Mouse (Mus musculus) liver, embryonic 14.5 days (tissue): ENCODE measurements around the gene Ccno. TPM values are rescaled to one million over a fixed set of nuclear protein-coding genes. Genes with fewer than 3 reads are reported as not detected.

Experiments
- ATAC-seq: fragments of 200-750 bp; cut with Nextera tagmentation; 2 replicates; pipeline ENCODE4 v1.8.0; 2017; ENCODE audit warnings: moderate number of reproducible peaks, mild to moderate bottlenecking, moderate library complexity; ENCODE audit not compliant: insufficient read depth
- DNase-seq, 3 experiments: peaks; one replicate each; pipeline ENCODE4 v3.0.0-alpha.2; 2012 to 2013; ENCODE audit warnings: low read depth in 3 of 3, low spot score in 3 of 3
- H3K27ac ChIP-seq: fragments of 300-500 bp; sonication (generic); 2 replicates; pipeline ENCODE4 v1.5.1; 2014; ENCODE audit warnings: moderate library complexity, mild to moderate bottlenecking, control low read depth, inconsistent platforms
- H3K27me3 ChIP-seq: fragments of 300-500 bp; sonication (generic); 2 replicates; pipeline ENCODE4 v1.6.1; 2014; ENCODE audit warnings: mild to moderate bottlenecking, low read length, moderate library complexity; ENCODE audit not compliant: control insufficient read depth, insufficient read depth
- H3K36me3 ChIP-seq: fragments of 300-500 bp; sonication (generic); replicated peaks from 2 replicates; pipeline ENCODE4 v1.6.1; 2014; ENCODE audit warnings: low read depth; ENCODE audit not compliant: control insufficient read depth, insufficient read depth
- H3K4me1 ChIP-seq, 2 experiments: fragments of 200-500 bp in 1 of 2; fragments of 300-500 bp in 1 of 2; sonication (generic) in 1 of 2; replicated peaks; 2 replicates each; pipeline ENCODE4 v1.6.1; 2012 to 2014; ENCODE audit warnings: antibody characterized with exemption in 1 of 2, inconsistent platforms in 1 of 2, low read length in 1 of 2; ENCODE audit not compliant: control insufficient read depth in 2 of 2, insufficient read depth in 2 of 2
- H3K4me2 ChIP-seq: fragments of 300-500 bp; sonication (generic); 2 replicates; pipeline ENCODE4 v1.6.1; 2014; ENCODE audit warnings: low read depth, mild to moderate bottlenecking, control low read depth, moderate library complexity
- H3K4me3 ChIP-seq, 2 experiments: fragments of 200-500 bp in 1 of 2; fragments of 300-500 bp in 1 of 2; sonication (generic) in 1 of 2; 2 replicates each; pipeline ENCODE4 v1.5.1; 2012 to 2014; ENCODE audit warnings: low read depth in 2 of 2, low read length in 2 of 2, mild to moderate bottlenecking in 2 of 2, control low read depth in 1 of 2, inconsistent platforms in 1 of 2, moderate library complexity in 1 of 2; ENCODE audit not compliant: insufficient read depth in 1 of 2
- H3K9ac ChIP-seq: fragments of 300-500 bp; sonication (generic); replicated peaks from 2 replicates; pipeline ENCODE4 v1.6.1; 2014; ENCODE audit warnings: mild to moderate bottlenecking, control low read depth, moderate library complexity
- H3K9me3 ChIP-seq: fragments of 300-500 bp; sonication (generic); 2 replicates; pipeline ENCODE4 v1.6.1; 2016; ENCODE audit warnings: low read length, mixed read lengths; ENCODE audit not compliant: control insufficient read depth
- CTCF ChIP-seq: IDR thresholded peaks from 2 replicates; pipeline ENCODE4 v1.5.1; 2016; ENCODE audit warnings: antibody characterized with exemption, low read depth, control low read depth
- EP300 ChIP-seq: IDR thresholded peaks from 2 replicates; pipeline ENCODE4 v1.6.1; 2016; ENCODE audit warnings: antibody characterized with exemption, low read depth
- WGBS: fragments of 180-500 bp; shearing (Covaris S2); extraction: QIAGEN DNeasy Blood & Tissue Kit; methylation state at CpG from one replicate; pipeline ENCODE4 v1.1.7; 2014; ENCODE audit not compliant: insufficient replicate concordance; 5-methylcytosine and 5-hydroxymethylcytosine counted together
- polyA plus RNA-seq, 2 experiments: library from polyadenylated mRNA; depleted of rRNA in 1 of 2; stranded (reverse) in 1 of 2; unstranded in 1 of 2; fragments of >200 nt; fragmentation: Nextera tagmentation in 1 of 2; extraction: Ambion mirVana in 1 of 2; gene quantifications; 2 replicates each; pipeline versions ENCODE4 v1.2.1 to v1.2.3; 2012 to 2014

Gene Ccno
- polyA plus RNA-seq, 2 experiments = 0.13 TPM; not detected in 1

DNA sequence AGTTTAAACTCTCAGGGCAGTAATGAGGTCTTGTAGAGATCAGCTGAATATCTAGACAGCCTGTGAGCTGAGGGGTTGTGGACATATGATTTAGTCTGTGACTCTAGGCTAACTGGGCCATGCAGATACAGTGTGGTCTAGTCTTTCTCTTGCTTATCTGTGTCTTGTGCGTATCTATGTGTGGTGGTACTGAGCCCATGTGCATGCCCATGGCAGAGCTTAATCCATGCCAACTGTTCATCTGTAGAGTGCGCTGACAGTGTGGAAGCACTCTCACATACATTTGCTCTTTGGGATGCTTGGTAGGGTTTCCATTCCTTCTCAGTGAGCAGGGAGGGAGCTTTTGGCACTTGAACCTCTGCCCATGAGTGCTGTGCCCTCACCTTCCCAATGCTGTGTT is 33.9 kb downstream of the Ccno start:
- peaks cover 0 to 3% of the 10 kb centered on the region in 2 experiments; a peak in 2 of 4 replicates for H3K4me1 ChIP-seq
- peak overlapping the region; percentile 31; the same call in 1 of the 2 replicates for H3K4me2 ChIP-seq
- TF ChIP-seq EP300 (no peak), CTCF (no peak)
- no peak overlapping the region for H3K27ac ChIP-seq
- ATAC-seq (0 out of 2 replicates have a peak, but pooled peaks have one; percentile 28), DNase-seq (no peak)
- no peak overlapping the region for H3K9ac ChIP-seq
- H3K9me3 ChIP-seq = no peaks in the 10 kb centered on the region
- no peak overlapping the region for H3K4me3 ChIP-seq
- WGBS = 60% methylated on average over 2 of the region's 2 CpGs
- H3K36me3 ChIP-seq = no peaks in the 10 kb centered on the region
- no peaks in the 10 kb centered on the region for H3K27me3 ChIP-seq

DNA sequence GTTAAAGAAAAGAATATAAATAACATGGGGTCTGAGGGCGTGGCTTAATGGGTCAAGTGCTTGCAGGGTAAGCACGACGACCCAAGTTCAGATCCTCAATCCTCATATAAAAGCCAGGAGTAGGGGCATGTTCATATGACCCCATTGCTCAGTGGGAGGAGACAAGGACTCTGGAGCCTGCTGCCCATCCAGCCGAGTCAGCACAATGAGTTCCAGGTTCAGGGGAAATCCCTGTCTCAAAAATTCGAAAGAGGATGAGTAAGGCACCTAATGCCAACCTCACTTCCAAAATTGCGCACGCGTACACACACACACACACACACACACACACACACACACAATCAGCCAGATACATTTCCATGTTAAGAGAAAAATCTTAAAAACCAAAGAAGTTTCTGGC is 34.9 kb downstream of the Ccno start:
- H3K4me2 ChIP-seq = no peak overlapping the region
- no peak for ATAC-seq

DNA sequence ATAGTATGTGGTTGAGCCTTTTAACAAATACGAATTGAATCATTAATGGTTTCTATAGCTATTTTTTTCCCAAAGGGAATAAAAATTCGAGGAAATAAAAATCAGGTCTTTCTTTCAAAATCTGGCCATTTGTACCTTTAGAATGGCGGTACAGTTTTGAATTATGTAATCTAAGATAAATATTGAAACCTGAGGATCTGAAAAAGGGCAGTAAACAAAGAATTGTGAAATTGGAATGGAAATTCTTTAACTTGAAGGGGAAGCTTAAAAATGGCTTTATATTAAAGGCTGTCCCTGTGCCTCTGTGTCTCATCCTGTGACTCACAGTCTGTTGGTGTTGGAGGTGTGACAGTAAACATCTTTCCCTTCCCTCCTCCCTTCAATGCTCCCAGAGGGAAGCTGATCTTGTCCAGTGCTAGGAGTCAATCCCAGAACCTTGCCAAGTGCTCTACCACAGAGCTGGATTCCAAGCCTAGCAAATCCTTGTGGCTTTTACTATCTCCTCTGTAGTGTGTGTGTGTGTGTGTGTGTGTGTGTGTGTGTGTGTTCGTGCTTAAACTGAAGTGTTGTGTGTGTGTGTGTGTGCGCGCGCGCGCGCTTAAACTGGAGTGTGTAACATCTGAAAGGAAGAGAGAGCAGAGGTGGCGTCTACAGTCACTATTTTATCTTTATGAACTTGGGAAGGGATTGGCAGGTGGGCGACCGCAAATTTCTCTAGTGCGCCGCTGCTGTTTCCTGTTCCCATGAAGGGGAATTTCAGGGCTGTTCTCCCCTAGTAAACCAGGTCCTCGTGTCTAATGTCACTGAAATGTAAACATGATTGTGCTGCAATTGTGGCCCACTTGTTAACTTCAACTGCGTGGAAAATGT is 35.9 kb downstream of the Ccno start:
- DNase-seq (no peak), ATAC-seq (no peak)
- TF ChIP-seq CTCF (no peak), EP300 (no peak)
- H3K27me3 ChIP-seq = no peaks in the 10 kb centered on the region
- no peak overlapping the region for H3K9ac ChIP-seq
- H3K36me3 ChIP-seq = no peaks in the 10 kb centered on the region
- H3K4me2 ChIP-seq = no peak overlapping the region
- H3K27ac ChIP-seq = no peak overlapping the region
- no peak overlapping the region for H3K4me3 ChIP-seq
- H3K9me3 ChIP-seq = no peaks in the 10 kb centered on the region
- peaks cover 0 to 3% of the 10 kb centered on the region in 2 experiments; a peak in 2 of 4 replicates for H3K4me1 ChIP-seq
- WGBS = 47% methylated on average over 17 of the region's 17 CpGs

More for the DNA sequence above, 34.9 kb downstream of the Ccno start:
- H3K36me3 ChIP-seq = no peaks in the 10 kb centered on the region
- peaks cover 0 to 3% of the 10 kb centered on the region in 2 experiments; a peak in 2 of 4 replicates for H3K4me1 ChIP-seq
- no peak for DNase-seq
- no peaks in the 10 kb centered on the region for H3K9me3 ChIP-seq
- no peak overlapping the region for H3K27ac ChIP-seq
- H3K9ac ChIP-seq = no peak overlapping the region
- no peaks in the 10 kb centered on the region for H3K27me3 ChIP-seq
- TF ChIP-seq EP300 (no peak), CTCF (no peak)
- WGBS = 65% methylated on average over 8 of the region's 8 CpGs
- no peak overlapping the region for H3K4me3 ChIP-seq

DNA sequence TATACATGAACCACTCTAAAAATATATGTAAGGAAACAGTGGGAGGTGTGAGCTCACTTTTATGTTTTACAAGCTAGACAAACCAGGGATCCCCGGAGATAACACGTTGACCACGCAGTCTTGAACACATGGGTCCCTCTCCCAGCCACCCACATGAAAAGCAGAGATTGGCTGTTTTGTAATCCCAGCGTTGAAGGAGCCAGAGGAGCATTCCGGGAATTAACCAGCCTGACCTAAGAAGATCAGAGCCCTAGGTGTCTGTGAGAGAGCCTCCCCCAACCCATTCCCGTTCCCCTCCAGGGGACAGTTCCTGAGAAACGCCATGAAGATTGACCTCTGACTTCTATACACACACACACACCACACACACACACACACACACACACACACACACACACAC is 43.7 kb downstream of the Ccno start:
- H3K4me1 ChIP-seq = 0 out of 4 replicates have a peak, but pooled peaks cover 0 to 2% of the 10 kb centered on the region in 2 experiments
- no peaks in the 10 kb centered on the region for H3K9me3 ChIP-seq
- no peak overlapping the region for H3K9ac ChIP-seq
- TF ChIP-seq CTCF (no peak), EP300 (no peak)
- WGBS = 3% methylated on average over 7 of the region's 7 CpGs
- H3K4me2 ChIP-seq = peak overlapping the region; percentile 66; the same call in 1 of the 2 replicates
- H3K27me3 ChIP-seq = peaks cover 60% of the 10 kb centered on the region
- ATAC-seq = no peak
- no peaks in the 10 kb centered on the region for H3K36me3 ChIP-seq
- H3K4me3 ChIP-seq = no peak overlapping the region
- DNase-seq = no peak
- H3K27ac ChIP-seq = no peak overlapping the region

DNA sequence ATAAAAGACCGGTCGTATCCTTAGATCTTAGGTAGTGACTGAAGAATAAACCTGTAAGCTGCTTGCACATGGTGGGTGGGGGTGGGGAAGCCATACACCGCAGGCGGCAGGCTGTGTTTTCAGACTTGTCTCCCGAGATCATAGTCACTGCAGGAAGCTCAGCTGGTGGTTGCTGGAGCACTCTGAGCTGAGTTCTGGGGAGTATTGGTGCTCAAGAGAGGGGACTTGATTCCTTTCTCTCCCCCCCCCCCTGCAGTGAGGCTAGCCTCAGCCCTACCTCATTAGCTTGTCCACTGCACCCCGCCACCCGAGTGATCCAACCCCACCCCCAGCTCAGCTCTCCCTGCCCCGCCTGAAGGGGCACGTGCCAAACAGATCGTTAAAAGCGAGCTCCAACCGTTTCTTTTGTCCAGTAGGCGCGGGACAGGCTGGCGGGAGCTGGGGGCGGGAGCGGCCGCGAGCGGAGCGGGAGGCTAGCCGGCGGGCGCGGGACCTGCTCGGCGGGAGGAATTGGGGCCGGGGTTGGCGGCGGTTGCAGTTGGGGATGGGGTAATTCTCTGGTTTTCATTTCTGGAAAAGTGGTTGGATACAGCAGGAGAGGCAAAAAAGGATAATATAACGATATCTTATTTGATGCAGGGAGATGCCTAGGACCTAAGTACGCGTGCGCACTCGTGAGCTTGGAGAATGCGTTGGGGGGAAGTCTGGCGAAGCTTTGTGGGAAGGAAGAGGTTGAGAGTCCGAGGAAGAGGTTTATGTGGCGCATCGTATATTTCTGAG is 44.4 kb downstream of the Ccno start:
- H3K27me3 ChIP-seq = peaks cover 60% of the 10 kb centered on the region
- ATAC-seq = no peak
- TF ChIP-seq EP300 = no peak
- no peak for TF ChIP-seq CTCF
- H3K36me3 ChIP-seq = no peaks in the 10 kb centered on the region
- H3K9me3 ChIP-seq = no peaks in the 10 kb centered on the region
- H3K27ac ChIP-seq = no peak overlapping the region
- WGBS = 1% methylated on average over 40 of the region's 40 CpGs
- peak overlapping the region; percentile 66 for H3K4me2 ChIP-seq
- no peak overlapping the region for H3K9ac ChIP-seq
- H3K4me1 ChIP-seq = 0 out of 4 replicates have a peak, but pooled peaks cover 0 to 2% of the 10 kb centered on the region in 2 experiments
- DNase-seq = no peak
- H3K4me3 ChIP-seq = peak overlapping the region; percentile 11 to 41; a peak in 2 of 4 replicates
